Mouse (Mus musculus): ENCODE data around the gene Tram2.

Gene Tram2

GRCm38 (mm10) chr1:21068491-21068890 lies 10.5 kb downstream of the Tram2 start:
- in situ Hi-C loops (cut with MboI; ENCODE audit: low sequenced_read_pairs): no loop called here

GRCm38 (mm10) chr1:21067536-21068221 lies 11.3 kb downstream of the Tram2 start:
- in situ Hi-C loops (cut with MboI; ENCODE audit: low sequenced_read_pairs): no loop called here

- in situ Hi-C loops (cut with MboI; ENCODE audit: low sequenced_read_pairs): no loop called here
Measured at GRCm38 (mm10) chr1:21064153-21064552, 14.9 kb downstream of the Tram2 start.

- in situ Hi-C loops (cut with MboI; ENCODE audit: low sequenced_read_pairs): no loop called here
Measured at GRCm38 (mm10) chr1:21059385-21060109, 19.5 kb downstream of the Tram2 start.

- in situ Hi-C loops (cut with MboI; ENCODE audit: low sequenced_read_pairs): no loop called here
Measured at GRCm38 (mm10) chr1:21053009-21053408, 26.0 kb downstream of the Tram2 start.

GRCm38 (mm10) chr1:21052608-21053007 lies 26.4 kb downstream of the Tram2 start:
- in situ Hi-C loops (cut with MboI; ENCODE audit: low sequenced_read_pairs): no loop called here

- in situ Hi-C loops (cut with MboI; ENCODE audit: low sequenced_read_pairs): no loop called here
Measured at GRCm38 (mm10) chr1:21052132-21052545, 26.9 kb downstream of the Tram2 start.

GRCm38 (mm10) chr1:21049005-21049404 lies 30.0 kb downstream of the Tram2 start:
- in situ Hi-C loops (cut with MboI; ENCODE audit: low sequenced_read_pairs): no loop called here

- in situ Hi-C loops (cut with MboI; ENCODE audit: low sequenced_read_pairs): no loop called here
Measured at GRCm38 (mm10) chr1:21048402-21048801, 30.6 kb downstream of the Tram2 start.

GRCm38 (mm10) chr1:21042461-21042860 lies 36.6 kb downstream of the Tram2 start:
- in situ Hi-C loops (cut with MboI; ENCODE audit: low sequenced_read_pairs): no loop called here

GRCm38 (mm10) chr1:21040610-21041326 lies 38.3 kb downstream of the Tram2 start:
- in situ Hi-C loops (cut with MboI; ENCODE audit: low sequenced_read_pairs): no loop called here

GRCm38 (mm10) chr1:21040173-21040572 lies 38.9 kb downstream of the Tram2 start:
- in situ Hi-C loops (cut with MboI; ENCODE audit: low sequenced_read_pairs): no loop called here

GRCm38 (mm10) chr1:21039564-21039963 lies 39.5 kb downstream of the Tram2 start:
- in situ Hi-C loops (cut with MboI; ENCODE audit: low sequenced_read_pairs): no loop called here

- in situ Hi-C loops (cut with MboI; ENCODE audit: low sequenced_read_pairs): no loop called here
Measured at GRCm38 (mm10) chr1:21037881-21038601, 41.0 kb downstream of the Tram2 start.

- in situ Hi-C loops (cut with MboI; ENCODE audit: low sequenced_read_pairs): no loop called here
Measured at GRCm38 (mm10) chr1:21035878-21036277, 43.2 kb downstream of the Tram2 start.

- in situ Hi-C loops (cut with MboI; ENCODE audit: low sequenced_read_pairs): no loop called here
Measured at GRCm38 (mm10) chr1:21033792-21034119, 45.3 kb downstream of the Tram2 start.

GRCm38 (mm10) chr1:21033065-21033791 lies 45.8 kb downstream of the Tram2 start:
- in situ Hi-C loops (cut with MboI; ENCODE audit: low sequenced_read_pairs): no loop called here

- in situ Hi-C loops (cut with MboI; ENCODE audit: low sequenced_read_pairs): no loop called here
Measured at GRCm38 (mm10) chr1:21031650-21032049, 47.4 kb downstream of the Tram2 start.

GRCm38 (mm10) chr1:21029000-21029399 lies 50.0 kb downstream of the Tram2 start:
- in situ Hi-C loops (cut with MboI; ENCODE audit: low sequenced_read_pairs): no loop called here

- in situ Hi-C loops (cut with MboI; ENCODE audit: low sequenced_read_pairs): no loop called here
Measured at GRCm38 (mm10) chr1:21026534-21026933, 52.5 kb downstream of the Tram2 start.

GRCm38 (mm10) chr1:21025203-21025602 lies 53.8 kb downstream of the Tram2 start:
- in situ Hi-C loops (cut with MboI; ENCODE audit: low sequenced_read_pairs): no loop called here
